Mouse (Mus musculus) embryonic facial prominence, embryonic 10.5 days (tissue): ENCODE measurements around the gene Akr1b8. TPM values are rescaled to one million over a fixed set of nuclear protein-coding genes. Genes with fewer than 3 reads are reported as not detected.
"Not testable (repeated sequence)": the region's sequence is repeated elsewhere in the genome, so short reads cannot be mapped to it uniquely, and the experiment has no call there.

Experiments used
- DNase-seq: peaks from one replicate; pipeline ENCODE4 v3.0.0-alpha.2; 2017; ENCODE audit warnings: low spot score
- H3K27ac ChIP-seq: fragments of 300-500 bp; sonication (generic); replicated peaks from 2 replicates; pipeline ENCODE4 v1.5.1; 2016; ENCODE audit warnings: mild to moderate bottlenecking
- H3K27me3 ChIP-seq: fragments of 300-500 bp; sonication (generic); replicated peaks from 2 replicates; pipeline ENCODE4 v1.6.1; 2016; ENCODE audit warnings: low read depth, mild to moderate bottlenecking; ENCODE audit not compliant: poor library complexity, severe bottlenecking
- H3K36me3 ChIP-seq: fragments of 300-500 bp; sonication (generic); replicated peaks from 2 replicates; pipeline ENCODE4 v1.6.1; 2016; ENCODE audit warnings: mild to moderate bottlenecking, moderate library complexity
- H3K4me1 ChIP-seq: fragments of 300-500 bp; sonication (generic); 2 replicates; pipeline ENCODE4 v1.6.1; 2016
- H3K4me3 ChIP-seq: fragments of 300-500 bp; sonication (generic); 2 replicates; pipeline ENCODE4 v1.5.1; 2016; ENCODE audit warnings: mild to moderate bottlenecking, moderate library complexity
- H3K9me3 ChIP-seq: fragments of 300-500 bp; sonication (generic); 2 replicates; pipeline ENCODE4 v1.6.1; 2016; ENCODE audit warnings: mild to moderate bottlenecking
- WGBS: fragments of 180-500 bp; shearing (Covaris S2); methylation state at CpG from one replicate; pipeline ENCODE4 v1.1.7; 2016; 5-methylcytosine and 5-hydroxymethylcytosine counted together
- polyA plus RNA-seq: library from polyadenylated mRNA; unstranded; fragments of >200 nt; fragmentation: Nextera tagmentation; extraction: Ambion mirVana; gene quantifications from 2 replicates; pipeline ENCODE4 v1.2.1, GENCODE M21; 2016

The Akr1b8 gene
- polyA plus RNA-seq, 1 experiment from 2014 or later, result 14.1 TPM

- H3K4me1 ChIP-seq, H3K36me3 ChIP-seq, H3K27ac ChIP-seq, DNase-seq, H3K9me3 ChIP-seq, H3K27me3 ChIP-seq, H3K4me3 ChIP-seq: not testable (repeated sequence)
- WGBS, result 84% methylated on average over 12 of the region's 12 CpGs
Measured at GRCm38 (mm10) chr6:34331804-34332203, 22.1 kb upstream of the Akr1b8 start.

DNA sequence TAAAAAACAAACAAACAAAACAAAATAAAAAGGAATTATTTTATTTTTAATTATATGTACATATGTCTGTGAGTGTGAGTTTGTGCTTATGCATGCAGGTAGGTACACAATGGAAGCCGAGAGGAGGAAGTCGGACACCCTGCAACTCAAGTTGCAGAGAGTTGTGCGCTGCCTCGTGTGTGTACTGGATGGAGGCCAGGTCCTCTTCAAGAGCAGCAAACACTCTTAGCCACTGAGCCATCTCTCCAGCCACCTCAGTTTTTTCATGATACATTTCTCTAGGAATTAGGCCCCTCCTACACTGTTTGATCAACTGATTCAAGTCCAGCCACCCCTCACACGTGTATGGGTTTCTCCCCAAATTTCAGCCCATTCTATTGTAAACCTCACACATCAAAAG, 19.2 kb upstream of the Akr1b8 start:
- Histone ChIP-seq H3K27ac (no peak overlapping the region), H3K36me3 (no peaks in the 10 kb centered on the region), H3K27me3 (no peaks in the 10 kb centered on the region), H3K4me1 (no peaks in the 10 kb centered on the region), H3K9me3 (no peaks in the 10 kb centered on the region), H3K4me3 (no peak overlapping the region)
- no peak for DNase-seq
- WGBS, result 92% methylated on average over 5 of the region's 5 CpGs

GRCm38 (mm10) chr6:34337799-34338198, 16.1 kb upstream of the Akr1b8 start:
- H3K27ac ChIP-seq, result no peak overlapping the region
- WGBS, result 86% methylated on average over 2 of the region's 2 CpGs
- no peaks in the 10 kb centered on the region for H3K9me3 ChIP-seq
- H3K4me1 ChIP-seq, result no peaks in the 10 kb centered on the region
- no peaks in the 10 kb centered on the region for H3K36me3 ChIP-seq
- DNase-seq, result no peak
- no peak overlapping the region for H3K4me3 ChIP-seq
- no peaks in the 10 kb centered on the region for H3K27me3 ChIP-seq

- no peaks in the 10 kb centered on the region for H3K36me3 ChIP-seq
- DNase-seq, result no peak
- no peaks in the 10 kb centered on the region for H3K27me3 ChIP-seq
- 89% methylated on average over 4 of the region's 4 CpGs for WGBS
- H3K27ac ChIP-seq, result no peak overlapping the region
- peaks cover 11% of the 10 kb centered on the region for H3K4me1 ChIP-seq
- H3K4me3 ChIP-seq, result no peak overlapping the region
- H3K9me3 ChIP-seq, result no peaks in the 10 kb centered on the region
Measured at GRCm38 (mm10) chr6:34341991-34342390, 11.9 kb upstream of the Akr1b8 start.

GRCm38 (mm10) chr6:34342476-34342875, 11.4 kb upstream of the Akr1b8 start:
- no peak overlapping the region for H3K4me3 ChIP-seq
- WGBS, result 89% methylated on average over 2 of the region's 2 CpGs
- H3K27ac ChIP-seq, result no peak overlapping the region
- no peaks in the 10 kb centered on the region for H3K36me3 ChIP-seq
- H3K4me1 ChIP-seq, result peaks cover 11% of the 10 kb centered on the region
- no peak for DNase-seq
- H3K9me3 ChIP-seq, result no peaks in the 10 kb centered on the region
- H3K27me3 ChIP-seq, result no peaks in the 10 kb centered on the region

- Histone ChIP-seq H3K27ac (no peak overlapping the region), H3K4me3 (no peak overlapping the region), H3K4me1 (peaks cover 11% of the 10 kb centered on the region), H3K9me3 (no peaks in the 10 kb centered on the region), H3K27me3 (no peaks in the 10 kb centered on the region), H3K36me3 (no peaks in the 10 kb centered on the region)
- 75% methylated on average over 6 of the region's 6 CpGs for WGBS
- no peak for DNase-seq
Measured at GRCm38 (mm10) chr6:34343426-34343825, 10.5 kb upstream of the Akr1b8 start.

DNA sequence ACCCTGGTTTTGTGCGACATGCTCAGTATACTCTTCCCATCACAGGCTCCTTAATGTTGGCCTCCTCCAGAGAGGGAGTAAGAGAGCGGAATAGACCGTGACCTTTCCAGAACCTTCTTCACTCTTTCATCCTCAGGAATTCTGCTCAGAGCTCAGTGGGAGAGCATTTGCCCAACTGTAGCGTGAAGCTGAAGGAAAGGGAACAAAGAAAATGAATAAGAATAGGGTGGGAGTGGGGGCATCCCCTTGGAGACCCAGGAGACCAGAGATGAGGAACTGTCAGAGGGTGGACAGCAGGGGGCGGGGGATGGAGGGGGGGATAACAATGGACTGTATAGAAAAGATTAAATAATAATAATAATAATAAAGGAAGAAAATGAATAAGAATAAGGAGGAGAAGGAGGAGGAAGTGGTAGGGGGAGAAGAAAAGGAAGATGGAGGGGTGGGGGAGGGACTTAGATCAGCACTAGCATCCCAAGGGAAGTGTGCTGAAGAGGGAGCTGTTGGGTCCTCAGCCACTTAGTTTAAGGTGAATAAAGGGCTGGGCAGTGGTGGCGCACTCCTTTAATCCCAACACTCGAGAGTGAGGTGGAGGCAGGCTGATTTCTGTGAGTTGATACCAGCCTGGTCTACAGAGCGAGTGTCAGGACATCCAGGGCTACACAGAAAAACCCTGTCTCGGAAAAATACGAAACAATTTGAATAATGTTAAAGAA, 9.6 kb upstream of the Akr1b8 start:
- H3K4me1 ChIP-seq, result peaks cover 11% of the 10 kb centered on the region
- H3K27ac ChIP-seq, result no peak overlapping the region
- no peaks in the 10 kb centered on the region for H3K27me3 ChIP-seq
- no peak overlapping the region for H3K4me3 ChIP-seq
- no peaks in the 10 kb centered on the region for H3K36me3 ChIP-seq
- WGBS, result 47% methylated on average over 10 of the region's 10 CpGs
- no peak for DNase-seq
- no peaks in the 10 kb centered on the region for H3K9me3 ChIP-seq

DNA sequence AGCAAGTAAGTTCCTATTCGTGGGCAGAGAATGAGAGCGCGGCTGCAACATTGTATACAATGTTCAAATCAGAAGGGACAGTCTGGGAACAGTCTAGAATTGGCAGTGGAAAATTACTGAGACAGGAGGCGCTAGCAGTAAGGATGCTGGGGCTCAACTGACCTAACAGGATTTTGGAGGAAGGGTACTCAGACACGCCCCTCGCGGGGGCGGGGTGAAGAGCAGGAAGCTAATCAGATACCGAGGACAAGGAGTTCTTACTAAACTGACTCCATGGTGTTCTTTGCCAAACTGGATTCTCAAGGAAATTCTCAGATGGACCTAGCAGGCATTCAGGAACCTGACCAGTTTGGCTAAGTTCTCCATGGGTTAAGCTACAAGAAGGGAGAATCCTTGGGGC, 9.0 kb upstream of the Akr1b8 start:
- H3K9me3 ChIP-seq, result no peaks in the 10 kb centered on the region
- no peaks in the 10 kb centered on the region for H3K36me3 ChIP-seq
- peaks cover 11% of the 10 kb centered on the region for H3K4me1 ChIP-seq
- no peak overlapping the region for H3K4me3 ChIP-seq
- peak; percentile 64 for DNase-seq
- WGBS, result 17% methylated on average over 9 of the region's 9 CpGs
- H3K27ac ChIP-seq, result no peak overlapping the region
- H3K27me3 ChIP-seq, result no peaks in the 10 kb centered on the region

DNA sequence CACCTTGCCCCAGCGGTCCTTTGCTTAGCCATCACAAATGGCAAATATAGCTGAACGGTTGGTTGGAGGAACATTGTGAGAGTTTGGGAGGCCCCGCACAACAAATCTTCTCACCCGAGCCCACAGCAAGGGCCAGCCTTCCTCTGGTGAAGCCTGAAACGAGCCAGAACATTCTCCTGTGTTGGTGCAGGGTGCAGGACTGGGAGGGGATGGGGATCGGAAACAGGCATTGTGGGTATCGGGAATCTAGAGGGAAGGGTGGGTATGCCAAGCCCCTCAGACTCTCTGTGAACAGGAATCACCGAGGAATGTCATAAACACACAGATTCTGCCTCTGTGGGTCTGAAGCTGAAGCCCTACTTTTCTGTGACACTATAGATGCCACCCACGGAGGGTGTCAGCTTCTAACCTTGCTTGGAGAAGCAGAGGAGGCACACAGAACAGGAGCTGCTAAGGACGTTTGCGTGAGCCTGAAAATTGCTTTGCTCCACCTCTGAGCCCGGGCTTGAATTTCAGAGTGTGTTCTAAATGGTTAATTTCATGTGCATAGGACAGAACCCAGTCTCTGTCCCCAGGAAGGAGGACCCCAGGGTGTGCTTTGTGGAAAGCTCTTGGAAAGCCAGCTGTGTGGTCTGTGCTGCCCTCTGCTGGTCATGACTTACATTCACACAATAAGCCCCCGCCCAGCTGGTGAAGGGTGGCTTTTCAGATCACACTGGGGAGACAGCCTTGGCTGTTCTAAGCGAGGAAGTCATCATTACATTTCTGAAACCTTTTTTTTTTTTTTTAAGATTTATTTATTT, 7.6 kb upstream of the Akr1b8 start:
- peaks cover 11% of the 10 kb centered on the region for H3K4me1 ChIP-seq
- peak; percentile 83 for DNase-seq
- no peaks in the 10 kb centered on the region for H3K36me3 ChIP-seq
- H3K9me3 ChIP-seq, result no peaks in the 10 kb centered on the region
- no peak overlapping the region for H3K4me3 ChIP-seq
- 52% methylated on average over 14 of the region's 14 CpGs for WGBS
- peak overlapping the region; percentile 35; the same call in 1 of the 2 replicates for H3K27ac ChIP-seq
- H3K27me3 ChIP-seq, result no peaks in the 10 kb centered on the region; the same call in 1 of the 2 replicates

- no peak overlapping the region for H3K4me3 ChIP-seq
- no peak overlapping the region for H3K27ac ChIP-seq
- peaks cover 21% of the 10 kb centered on the region for H3K4me1 ChIP-seq
- 87% methylated on average over 12 of the region's 12 CpGs for WGBS
- no peaks in the 10 kb centered on the region for H3K36me3 ChIP-seq
- no peaks in the 10 kb centered on the region; the same call in 1 of the 2 replicates for H3K27me3 ChIP-seq
- no peak for DNase-seq
- no peaks in the 10 kb centered on the region for H3K9me3 ChIP-seq
Measured at GRCm38 (mm10) chr6:34350037-34350699, 3.8 kb upstream of the Akr1b8 start.

DNA sequence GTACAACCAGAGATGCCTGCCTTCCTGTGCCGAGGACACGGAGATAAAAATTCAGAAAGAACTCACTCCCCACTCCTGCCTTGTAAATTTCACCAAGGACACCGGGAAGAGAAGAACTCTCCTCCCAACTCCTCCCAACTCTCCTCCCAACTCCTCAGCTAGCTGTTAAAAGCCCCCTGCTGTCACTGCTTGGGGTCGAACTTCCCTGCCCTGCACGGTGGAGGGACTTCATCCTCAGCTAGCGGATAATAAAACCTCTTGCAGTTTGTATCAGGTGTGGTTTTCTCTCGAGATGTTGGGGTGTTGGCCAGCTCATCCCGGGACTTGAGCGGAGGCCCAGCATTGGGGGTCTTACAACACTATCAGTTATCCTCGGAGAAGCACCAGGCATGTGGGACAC, 2.4 kb upstream of the Akr1b8 start:
- H3K4me3 ChIP-seq, H3K36me3 ChIP-seq, DNase-seq, H3K27ac ChIP-seq, H3K27me3 ChIP-seq, H3K9me3 ChIP-seq: not testable (repeated sequence)
- H3K4me1 ChIP-seq, result peaks cover 19% of the 10 kb centered on the region
- WGBS, result 46% methylated on average over 10 of the region's 10 CpGs

GRCm38 (mm10) chr6:34352401-34352800, 1.5 kb upstream of the Akr1b8 start:
- WGBS, result 89% methylated on average over 3 of the region's 3 CpGs
- Histone ChIP-seq H3K4me3 (no peak overlapping the region), H3K4me1 (peaks cover 19% of the 10 kb centered on the region), H3K36me3 (no peaks in the 10 kb centered on the region), H3K27me3 (no peaks in the 10 kb centered on the region; the same call in 1 of the 2 replicates), H3K9me3 (no peaks in the 10 kb centered on the region), H3K27ac (no peak overlapping the region)
- no peak for DNase-seq
